Mouse (Mus musculus): ENCODE measurements around the gene Rufy3.

Gene Rufy3

DNA sequence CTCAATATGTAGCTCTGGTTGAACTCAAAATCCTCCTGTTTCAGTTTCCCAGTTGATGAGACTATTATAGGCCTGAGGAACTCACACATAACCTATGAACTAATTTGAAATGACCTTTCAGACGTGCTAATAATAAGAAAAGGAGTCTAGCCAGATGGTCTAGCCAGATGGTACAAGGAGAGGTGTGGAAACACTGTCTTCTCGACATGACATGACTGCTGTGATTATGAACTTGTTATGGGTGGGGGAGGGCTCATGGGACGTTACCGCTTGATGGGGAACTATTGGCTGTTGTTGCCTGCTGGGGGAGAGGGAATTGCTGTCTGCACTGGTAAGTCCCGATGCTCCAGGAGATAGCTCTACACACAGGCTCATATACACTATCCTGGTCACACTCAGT lies 132.5 kb downstream of the Rufy3 start:
- in situ Hi-C loops (cut with MboI; ENCODE audit: low pct_unique_long_range_greater_than_20kb in 1 of 2, low sequenced_read_pairs in 2 of 2, unreplicated experiment in 1 of 2) = no loop called here

DNA sequence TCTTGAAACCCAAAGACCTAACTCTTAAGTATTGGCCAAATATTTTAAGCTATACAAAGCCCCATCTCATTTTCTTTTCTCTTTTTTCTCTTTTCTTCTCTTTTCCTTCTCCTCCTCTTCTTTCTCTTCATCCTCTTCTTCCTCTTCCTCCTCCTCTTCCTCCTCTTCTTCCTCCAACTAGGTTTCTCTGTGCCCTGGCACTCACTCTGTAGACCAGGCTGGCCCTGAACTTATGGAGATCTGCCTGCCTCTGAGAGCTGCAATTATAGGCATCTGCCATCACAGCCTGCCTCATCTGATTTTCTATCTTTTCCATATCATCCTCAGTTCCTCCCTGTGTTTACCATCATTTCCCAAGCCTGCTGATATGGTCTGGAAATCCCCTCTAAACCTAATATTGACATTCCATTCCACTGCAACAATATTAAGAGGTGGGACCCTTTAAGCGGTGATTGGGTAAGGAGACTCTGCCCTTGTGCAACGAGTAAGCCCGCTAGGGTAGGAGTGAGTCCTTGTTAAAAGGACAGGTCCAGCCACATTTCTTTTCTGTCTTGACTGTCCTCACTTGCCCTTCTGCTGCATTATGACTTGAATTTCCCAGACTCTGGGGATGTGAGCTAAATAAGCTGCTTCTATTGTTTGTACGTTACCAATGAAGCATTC lies 134.5 kb downstream of the Rufy3 start:
- in situ Hi-C loops (cut with MboI; ENCODE audit: low pct_unique_long_range_greater_than_20kb in 1 of 2, low sequenced_read_pairs in 2 of 2, unreplicated experiment in 1 of 2) = no loop called here
